13 mouse cellular contexts compared by ENCODE assay signal in the genomic region with DNA sequence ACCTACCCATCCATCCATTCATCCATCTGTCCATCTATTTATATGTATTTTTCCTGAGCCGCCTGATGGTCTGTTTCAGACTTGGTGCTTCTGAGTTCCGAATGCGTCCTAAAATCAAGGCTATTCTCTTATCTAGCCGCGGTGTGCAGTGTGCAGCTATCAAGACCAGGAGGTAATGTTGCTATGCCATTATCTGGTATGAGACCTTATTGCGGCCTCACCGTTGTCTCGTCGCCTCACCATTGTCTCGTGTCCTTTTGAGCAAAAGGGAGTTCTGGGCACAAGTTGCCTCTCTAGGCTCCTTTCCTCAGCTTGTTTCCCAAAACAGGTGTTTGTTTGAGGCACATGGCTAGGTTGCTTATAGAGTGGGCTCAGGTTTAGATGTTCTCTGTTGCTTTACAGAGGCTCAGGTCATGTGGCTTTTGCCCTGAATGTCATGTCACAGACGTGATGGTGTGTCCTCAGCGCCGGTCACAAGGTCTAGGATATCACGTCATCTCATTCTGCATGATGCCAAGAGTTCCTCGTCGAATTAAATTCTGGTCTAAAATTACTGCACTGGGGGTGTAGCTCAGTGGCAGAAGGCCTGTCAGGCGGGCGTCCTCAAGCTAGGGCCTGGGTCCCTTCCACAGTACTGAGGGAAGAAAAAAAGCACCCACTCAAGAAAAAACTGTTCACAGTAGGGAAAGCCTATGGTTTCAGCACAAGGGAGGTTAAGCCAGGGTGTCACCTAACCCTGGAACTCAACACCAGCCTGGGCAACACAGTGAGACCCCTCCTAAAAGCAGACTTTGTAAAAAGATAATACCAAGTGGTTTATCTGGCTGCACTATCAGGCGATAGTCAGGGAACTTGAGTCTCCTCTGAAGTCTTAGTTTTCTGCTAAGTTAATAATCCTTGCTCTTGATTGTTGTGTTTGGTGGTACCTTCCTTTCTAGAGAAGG. TPM values are rescaled to one million over a fixed set of nuclear protein-coding genes. Genes with fewer than 3 reads are reported as not detected.
DNase-seq lines count a peak whose midpoint lies in the region; ATAC-seq and TF ChIP-seq lines count a peak whose summit lies in the region.
"Had no signal": no experiment of that assay in that cellular context is flagged by ENCODE, and none has a peak within 500 bp of the region (broad histone marks: within the 10 kb centered on the region; RNA-seq: fewer than 3 reads in every experiment).

No protein-coding gene starts in this region.

- DNase-seq in heart, postnatal 4 days, result peak; percentile 60
- no peak for DNase-seq in lung, postnatal 0 days (ENCODE audit: low spot score)
- no peak for DNase-seq in kidney, postnatal 36 days
- DNase-seq: adrenal gland, postnatal 25 days; cerebellum, adult 18-20 months; lung, adult 2 months had no signal

- no peaks in the 10 kb centered on the region for H3K9me3 ChIP-seq in intestine, embryonic 15.5 days
- no peaks in the 10 kb centered on the region for H3K9me3 ChIP-seq in intestine, postnatal 0 days (ENCODE audit: control insufficient read depth)
- no peaks in the 10 kb centered on the region for H3K9me3 ChIP-seq in lung, postnatal 0 days (ENCODE audit: low read length)
- H3K9me3 ChIP-seq: embryonic facial prominence, embryonic 10.5 days; forebrain, embryonic 13.5 days; midbrain, embryonic 15.5 days had no signal

- H3K4me3 ChIP-seq in intestine, embryonic 15.5 days (replicated peaks), result no peak overlapping the region
- no peak overlapping the region for H3K4me3 ChIP-seq in intestine, postnatal 0 days (ENCODE audit: low read depth, low read length)
- no peak overlapping the region for H3K4me3 ChIP-seq in lung, postnatal 0 days (ENCODE audit: low read depth, low read length)
- H3K4me3 ChIP-seq: embryonic facial prominence, embryonic 10.5 days; forebrain, embryonic 13.5 days; midbrain, embryonic 15.5 days had no signal

- no peak overlapping the region for H3K4me2 ChIP-seq in intestine, embryonic 15.5 days (replicated peaks)
- no peak overlapping the region for H3K4me2 ChIP-seq in intestine, postnatal 0 days (replicated peaks; ENCODE audit: low read depth)
- no peak overlapping the region for H3K4me2 ChIP-seq in lung, postnatal 0 days (replicated peaks; ENCODE audit: low read depth, low read length)
- H3K4me2 ChIP-seq: forebrain, embryonic 13.5 days; midbrain, embryonic 15.5 days had no signal

- WGBS in intestine, embryonic 15.5 days, result 93% methylated on average over 19 of the region's 19 CpGs
- WGBS in intestine, postnatal 0 days, result 93% methylated on average over 19 of the region's 19 CpGs
- 92% methylated on average over 19 of the region's 19 CpGs for WGBS in lung, postnatal 0 days

- no peak for TF ChIP-seq EP300 in lung, postnatal 0 days (IDR thresholded peaks at IDR 0.05)

- H3K4me1 ChIP-seq in intestine, embryonic 15.5 days (replicated peaks), result no peaks in the 10 kb centered on the region
- no peaks in the 10 kb centered on the region; the same call in 1 of the 2 replicates for H3K4me1 ChIP-seq in intestine, postnatal 0 days (replicated peaks; ENCODE audit: control insufficient read depth, insufficient read depth, low read length)
- no peaks in the 10 kb centered on the region for H3K4me1 ChIP-seq in lung, postnatal 0 days (ENCODE audit: insufficient read depth, low read depth, low read length)

- no peak for TF ChIP-seq CTCF in intestine, postnatal 0 days (IDR thresholded peaks at IDR 0.05; ENCODE audit: low read depth)
- TF ChIP-seq CTCF in lung, postnatal 0 days (IDR thresholded peaks at IDR 0.05), result no peak

- ATAC-seq in intestine, embryonic 15.5 days, result peak; percentile 46; the same call in 1 of the 2 replicates
- no peak for ATAC-seq in intestine, postnatal 0 days
- peak; percentile 68 for ATAC-seq in erythroblast, adult 5-6 weeks (replicated peaks; ENCODE audit: low FRiP score, poor library complexity, severe bottlenecking)
- ATAC-seq in megakaryocyte-erythroid progenitor cell, adult 5-6 weeks (replicated peaks; ENCODE audit: low FRiP score, low TSS enrichment, poor library complexity, severe bottlenecking), result peak; percentile 73
- ATAC-seq in lung, postnatal 0 days, result no peak
- ATAC-seq: forebrain, embryonic 13.5 days; midbrain, embryonic 15.5 days had no signal

- H3K27me3 ChIP-seq in intestine, embryonic 15.5 days (replicated peaks), result no peaks in the 10 kb centered on the region
- H3K27me3 ChIP-seq in intestine, postnatal 0 days (replicated peaks; ENCODE audit: control insufficient read depth, insufficient read depth, low read length), result no peaks in the 10 kb centered on the region
- no peaks in the 10 kb centered on the region for H3K27me3 ChIP-seq in lung, postnatal 0 days (replicated peaks; ENCODE audit: insufficient read depth, low read length)
- H3K27me3 ChIP-seq: forebrain, embryonic 13.5 days; midbrain, embryonic 15.5 days had no signal

- H3K36me3 ChIP-seq in intestine, embryonic 15.5 days, result no peaks in the 10 kb centered on the region
- H3K36me3 ChIP-seq in intestine, postnatal 0 days (ENCODE audit: control insufficient read depth, insufficient read depth), result peaks cover 9% of the 10 kb centered on the region; the same call in 1 of the 2 replicates
- no peaks in the 10 kb centered on the region for H3K36me3 ChIP-seq in lung, postnatal 0 days (ENCODE audit: insufficient read depth, low read length)

- no peak overlapping the region for H3K27ac ChIP-seq in intestine, embryonic 15.5 days
- no peak overlapping the region for H3K27ac ChIP-seq in intestine, postnatal 0 days (ENCODE audit: low read depth, low read length)
- no peak overlapping the region for H3K27ac ChIP-seq in lung, postnatal 0 days (ENCODE audit: low read length)
- H3K27ac ChIP-seq: embryonic facial prominence, embryonic 10.5 days; forebrain, embryonic 13.5 days; midbrain, embryonic 15.5 days had no signal

- no peak overlapping the region for H3K9ac ChIP-seq in intestine, embryonic 15.5 days
- H3K9ac ChIP-seq in intestine, postnatal 0 days (ENCODE audit: low read depth, low read length), result no peak overlapping the region
- H3K9ac ChIP-seq in lung, postnatal 0 days (replicated peaks; ENCODE audit: low read depth), result no peak overlapping the region
- H3K9ac ChIP-seq: forebrain, embryonic 13.5 days; midbrain, embryonic 15.5 days had no signal

RNA-seq across cellular contexts. Expression of gene Gramd4, which starts 47.2 kb away (rescaled TPM):
- 12.4 and 13.6 TPM in 2 replicates for polyA plus RNA-seq in intestine, embryonic 15.5 days (2015; fragmentation: Nextera tagmentation; extraction: Ambion mirVana)
- 5.6 and 6.4 TPM in 2 replicates for polyA plus RNA-seq in intestine, postnatal 0 days (2015; fragmentation: Nextera tagmentation; extraction: Ambion mirVana)
- 3.3 and 7.3 TPM in 2 replicates for total RNA-seq in erythroblast, adult 5-6 weeks (2015; ENCODE audit: low replicate concordance)
- total RNA-seq in erythroblast, adult 5-6 weeks (2017; ENCODE audit: low replicate concordance), result 8.4 and 11.0 TPM in 2 replicates
- total RNA-seq in heart, postnatal 4 days (2021), result 10 to 100 TPM; 30.1 to 33.6 TPM
- total RNA-seq in megakaryocyte-erythroid progenitor cell, adult 5-6 weeks (2014; fragmentation: Nextera tagmentation), result 24.9 and 41.8 TPM in 2 replicates
- total RNA-seq in megakaryocyte-erythroid progenitor cell, adult 5-6 weeks (2017), result 35.8 and 52.4 TPM in 2 replicates
- polyA plus RNA-seq in lung, postnatal 0 days (2015; fragmentation: Nextera tagmentation; extraction: Ambion mirVana), result 9.9 and 11.1 TPM in 2 replicates

Comparison
In these comparisons a context has a peak if more than half of its experiments do, and no peak if none do; other contexts are left out.
1. ATAC-seq: peak in intestine, embryonic 15.5 days (single experiment), erythroblast, adult 5-6 weeks (single experiment) and megakaryocyte-erythroid progenitor cell, adult 5-6 weeks (single experiment); none in intestine, postnatal 0 days (single experiment) and lung, postnatal 0 days (single experiment).